Mouse (Mus musculus) midbrain, embryonic 13.5 days (tissue): ENCODE data around the gene Shbg. TPM values are rescaled to one million over a fixed set of nuclear protein-coding genes. Genes with fewer than 3 reads are reported as not detected.

ENCODE experiments used
- ATAC-seq: fragments of 200-750 bp; cut with Nextera tagmentation; 2 replicates; pipeline ENCODE4 v1.8.0; 2017; ENCODE audit warnings: mild to moderate bottlenecking, moderate TSS enrichment, moderate library complexity
- H3K27ac ChIP-seq: fragments of 300-500 bp; sonication (generic); 2 replicates; pipeline ENCODE4 v1.5.1; 2015; ENCODE audit warnings: inconsistent platforms, mild to moderate bottlenecking, moderate library complexity
- H3K27me3 ChIP-seq: fragments of 300-500 bp; sonication (generic); 2 replicates; pipeline ENCODE4 v1.6.1; 2015; ENCODE audit warnings: mild to moderate bottlenecking, inconsistent platforms
- H3K36me3 ChIP-seq: fragments of 300-500 bp; sonication (generic); 2 replicates; pipeline ENCODE4 v1.6.1; 2015; ENCODE audit warnings: mild to moderate bottlenecking, inconsistent platforms
- H3K4me1 ChIP-seq: fragments of 300-500 bp; sonication (generic); replicated peaks from 2 replicates; pipeline ENCODE4 v1.6.1; 2015; ENCODE audit warnings: inconsistent platforms
- H3K4me2 ChIP-seq: fragments of 300-500 bp; sonication (generic); replicated peaks from 2 replicates; pipeline ENCODE4 v1.6.1; 2015; ENCODE audit warnings: moderate library complexity, mild to moderate bottlenecking, inconsistent platforms
- H3K4me3 ChIP-seq: fragments of 300-500 bp; sonication (generic); replicated peaks from 2 replicates; pipeline ENCODE4 v1.5.1; 2015; ENCODE audit warnings: mild to moderate bottlenecking, inconsistent platforms
- H3K9ac ChIP-seq: fragments of 300-500 bp; sonication (generic); replicated peaks from 2 replicates; pipeline ENCODE4 v1.6.1; 2015; ENCODE audit warnings: mild to moderate bottlenecking, inconsistent platforms
- H3K9me3 ChIP-seq: fragments of 300-500 bp; sonication (generic); 2 replicates; pipeline ENCODE4 v1.6.1; 2016; ENCODE audit warnings: mild to moderate bottlenecking, inconsistent platforms
- WGBS: fragments of 180-500 bp; shearing (Covaris S2); methylation state at CpG from one replicate; pipeline ENCODE4 v1.1.7; 2015; 5-methylcytosine and 5-hydroxymethylcytosine counted together
- polyA plus RNA-seq: library from polyadenylated mRNA; unstranded; fragments of >200 nt; fragmentation: Nextera tagmentation; extraction: Ambion mirVana; gene quantifications from 2 replicates; pipeline ENCODE4 v1.2.1, GENCODE M21; 2015

The Shbg gene
- polyA plus RNA-seq, 1 experiment from 2014 or later: not detected

GRCm38 (mm10) chr11:69656617-69657461 lies 39.1 kb upstream of the Shbg start:
- 82% methylated on average over 10 of the region's 10 CpGs for WGBS
- H3K27me3 ChIP-seq: no peaks in the 10 kb centered on the region
- no peak overlapping the region for H3K4me2 ChIP-seq
- no peak overlapping the region for H3K27ac ChIP-seq
- H3K9me3 ChIP-seq: no peaks in the 10 kb centered on the region
- 0 out of 2 replicates have a peak overlapping the region, but pooled peaks have one; percentile 25 for H3K9ac ChIP-seq
- H3K4me1 ChIP-seq: peaks cover 38% of the 10 kb centered on the region
- ATAC-seq: no peak
- peaks cover 64% of the 10 kb centered on the region for H3K36me3 ChIP-seq
- H3K4me3 ChIP-seq: no peak overlapping the region

- ATAC-seq: no peak
- WGBS: 87% methylated on average over 5 of the region's 5 CpGs
These were observed 38.4 kb upstream of the Shbg start for GRCm38 (mm10) chr11:69656065-69656455.

GRCm38 (mm10) chr11:69655264-69656064 lies 37.8 kb upstream of the Shbg start, which contains the start of gene Sox15:
TSS of gene Sox15 (plus strand) at chr11:69655314.
- Histone ChIP-seq H3K36me3 (peaks cover 77% of the 10 kb centered on the region), H3K4me3 (no peak within 1 kb of the TSS)

More at GRCm38 (mm10) chr11:69656065-69656455, 38.4 kb upstream of the Shbg start:
- Histone ChIP-seq H3K27ac (no peak overlapping the region), H3K9me3 (no peaks in the 10 kb centered on the region), H3K4me3 (no peak overlapping the region), H3K4me1 (peaks cover 30% of the 10 kb centered on the region), H3K4me2 (no peak overlapping the region), H3K36me3 (peaks cover 72% of the 10 kb centered on the region), H3K27me3 (no peaks in the 10 kb centered on the region), H3K9ac (0 out of 2 replicates have a peak overlapping the region, but pooled peaks have one; percentile 36)

GRCm38 (mm10) chr11:69654760-69655159 lies 37.1 kb upstream of the Shbg start:
- Histone ChIP-seq H3K4me2 (no peak overlapping the region), H3K4me3 (no peak overlapping the region), H3K4me1 (peaks cover 19% of the 10 kb centered on the region), H3K9me3 (no peaks in the 10 kb centered on the region), H3K36me3 (peaks cover 81% of the 10 kb centered on the region), H3K27me3 (no peaks in the 10 kb centered on the region), H3K27ac (no peak overlapping the region), H3K9ac (no peak overlapping the region)
- ATAC-seq: no peak
- WGBS: 52% methylated on average over 9 of the region's 9 CpGs

More at GRCm38 (mm10) chr11:69655264-69656064, 37.8 kb upstream of the Shbg start, which contains the start of gene Sox15:
- Histone ChIP-seq H3K27ac (peak within 1 kb of the TSS; percentile 30), H3K4me2 (0 out of 2 replicates have a peak within 1 kb of the TSS, but pooled peaks have one; percentile 11), H3K27me3 (no peaks in the 10 kb centered on the region), H3K9me3 (no peaks in the 10 kb centered on the region), H3K9ac (peak within 1 kb of the TSS; percentile 44), H3K4me1 (peaks cover 25% of the 10 kb centered on the region)
- peak; percentile 82 for ATAC-seq
- WGBS: 24% methylated on average over 34 of the region's 34 CpGs

- WGBS: 48% methylated on average over 5 of the region's 5 CpGs
- H3K27me3 ChIP-seq: no peaks in the 10 kb centered on the region
- H3K36me3 ChIP-seq: peaks cover 82% of the 10 kb centered on the region
- no peak overlapping the region for H3K4me2 ChIP-seq
- peak overlapping the region; percentile 60 for H3K27ac ChIP-seq
- peaks cover 19% of the 10 kb centered on the region for H3K4me1 ChIP-seq
- no peaks in the 10 kb centered on the region for H3K9me3 ChIP-seq
- ATAC-seq: no peak
- no peak overlapping the region for H3K4me3 ChIP-seq
- no peak overlapping the region; the same call in 1 of the 2 replicates for H3K9ac ChIP-seq
These were observed 35.7 kb upstream of the Shbg start for GRCm38 (mm10) chr11:69653399-69653798.

GRCm38 (mm10) chr11:69645860-69646259 lies 28.2 kb upstream of the Shbg start:
- no peaks in the 10 kb centered on the region for H3K9me3 ChIP-seq
- no peaks in the 10 kb centered on the region for H3K27me3 ChIP-seq
- no peak overlapping the region for H3K4me3 ChIP-seq
- 97% methylated on average over 5 of the region's 5 CpGs for WGBS
- H3K9ac ChIP-seq: no peak overlapping the region
- ATAC-seq: no peak
- H3K4me1 ChIP-seq: no peaks in the 10 kb centered on the region
- no peak overlapping the region for H3K27ac ChIP-seq
- H3K36me3 ChIP-seq: peaks cover 96% of the 10 kb centered on the region
- no peak overlapping the region for H3K4me2 ChIP-seq

GRCm38 (mm10) chr11:69635471-69635870 lies 17.8 kb upstream of the Shbg start:
- H3K4me3 ChIP-seq: peak overlapping the region; percentile 99; the same call in 1 of the 2 replicates
- H3K9ac ChIP-seq: no peak overlapping the region
- H3K9me3 ChIP-seq: no peaks in the 10 kb centered on the region
- H3K36me3 ChIP-seq: peaks cover 21% of the 10 kb centered on the region
- no peaks in the 10 kb centered on the region for H3K27me3 ChIP-seq
- H3K4me1 ChIP-seq: peaks cover 38% of the 10 kb centered on the region
- ATAC-seq: no peak
- 0 out of 2 replicates have a peak overlapping the region, but pooled peaks have one; percentile 21 for H3K4me2 ChIP-seq
- WGBS: 88% methylated on average over 3 of the region's 3 CpGs
- no peak overlapping the region for H3K27ac ChIP-seq

GRCm38 (mm10) chr11:69633128-69633866 lies 15.6 kb upstream of the Shbg start:
- peak overlapping the region; percentile 99 for H3K9ac ChIP-seq
- WGBS: under 1% methylated on average over 50 of the region's 50 CpGs
- peaks cover 7% of the 10 kb centered on the region for H3K36me3 ChIP-seq
- no peaks in the 10 kb centered on the region for H3K9me3 ChIP-seq
- peak overlapping the region; percentile 96 for H3K27ac ChIP-seq
- no peaks in the 10 kb centered on the region for H3K27me3 ChIP-seq
- peak overlapping the region; percentile 99 for H3K4me3 ChIP-seq
- H3K4me2 ChIP-seq: peak overlapping the region; percentile 86
- H3K4me1 ChIP-seq: peaks cover 38% of the 10 kb centered on the region
- ATAC-seq: peak; percentile 68

GRCm38 (mm10) chr11:69632284-69633089 lies 14.8 kb upstream of the Shbg start, which contains the start of gene Fxr2:
TSS of gene Fxr2 (plus strand) at chr11:69632990.
- Histone ChIP-seq H3K4me1 (peaks cover 38% of the 10 kb centered on the region), H3K36me3 (peaks cover 4% of the 10 kb centered on the region), H3K4me2 (peak within 1 kb of the TSS; percentile 86), H3K4me3 (peak within 1 kb of the TSS; percentile 99), H3K27me3 (no peaks in the 10 kb centered on the region), H3K9me3 (no peaks in the 10 kb centered on the region), H3K27ac (peak within 1 kb of the TSS; percentile 96), H3K9ac (peak within 1 kb of the TSS; percentile 99)
- WGBS: under 1% methylated on average over 31 of the region's 56 CpGs
- peak; percentile 99 for ATAC-seq

- 63% methylated on average over 1 of the region's 1 CpGs for WGBS
- ATAC-seq: no peak
- H3K36me3 ChIP-seq: no peaks in the 10 kb centered on the region
- no peaks in the 10 kb centered on the region for H3K9me3 ChIP-seq
- no peak overlapping the region for H3K27ac ChIP-seq
- H3K4me1 ChIP-seq: peaks cover 17% of the 10 kb centered on the region
- no peak overlapping the region for H3K9ac ChIP-seq
- no peak overlapping the region for H3K4me3 ChIP-seq
- no peaks in the 10 kb centered on the region for H3K27me3 ChIP-seq
- H3K4me2 ChIP-seq: no peak overlapping the region
These were observed 12.1 kb upstream of the Shbg start for GRCm38 (mm10) chr11:69629802-69630201.

- H3K9me3 ChIP-seq: no peaks in the 10 kb centered on the region
- no peak overlapping the region for H3K27ac ChIP-seq
- H3K4me1 ChIP-seq: peaks cover 6% of the 10 kb centered on the region; the same call in 1 of the 2 replicates
- WGBS: 37% methylated on average over 6 of the region's 6 CpGs
- no peaks in the 10 kb centered on the region for H3K27me3 ChIP-seq
- no peaks in the 10 kb centered on the region for H3K36me3 ChIP-seq
- no peak for ATAC-seq
- H3K9ac ChIP-seq: no peak overlapping the region
- no peak overlapping the region for H3K4me2 ChIP-seq
- no peak overlapping the region for H3K4me3 ChIP-seq
These were observed 10.6 kb upstream of the Shbg start for GRCm38 (mm10) chr11:69628286-69628685.
